Mouse (Mus musculus) midbrain, postnatal 0 days (tissue): ENCODE measurements around the gene Setd2. TPM values are rescaled to one million over a fixed set of nuclear protein-coding genes. Genes with fewer than 3 reads are reported as not detected.

Source experiments
- ATAC-seq: fragments of 200-750 bp; cut with Nextera tagmentation; 2 replicates; pipeline ENCODE4 v1.8.0; 2017; ENCODE audit warnings: moderate number of reproducible peaks, mild to moderate bottlenecking, moderate TSS enrichment, moderate library complexity; ENCODE audit not compliant: low FRiP score
- DNase-seq: peaks from one replicate; pipeline ENCODE4 v3.0.0-alpha.2; 2015; ENCODE audit warnings: low spot score
- H3K27ac ChIP-seq: fragments of 300-500 bp; sonication (generic); 2 replicates; pipeline ENCODE4 v1.5.1; 2014; ENCODE audit warnings: low read depth, mild to moderate bottlenecking, low read length, mixed read lengths
- H3K27me3 ChIP-seq: fragments of 300-500 bp; sonication (generic); 2 replicates; pipeline ENCODE4 v1.6.1; 2014; ENCODE audit warnings: low read length, control low read depth, mixed read lengths; ENCODE audit not compliant: insufficient read depth
- H3K36me3 ChIP-seq: fragments of 300-500 bp; sonication (generic); 2 replicates; pipeline ENCODE4 v1.6.1; 2014; ENCODE audit warnings: low read length, control low read depth, mixed read lengths; ENCODE audit not compliant: insufficient read depth
- H3K4me1 ChIP-seq: fragments of 300-500 bp; sonication (generic); 2 replicates; pipeline ENCODE4 v1.6.1; 2014; ENCODE audit warnings: mild to moderate bottlenecking, control low read depth, antibody characterized with exemption, low read length, mixed read lengths; ENCODE audit not compliant: insufficient read depth
- H3K4me2 ChIP-seq: fragments of 300-500 bp; sonication (generic); 2 replicates; pipeline ENCODE4 v1.6.1; 2014; ENCODE audit warnings: low read depth, mild to moderate bottlenecking, low read length, mixed read lengths; ENCODE audit not compliant: poor library complexity, severe bottlenecking
- H3K4me3 ChIP-seq: fragments of 300-500 bp; sonication (generic); 2 replicates; pipeline ENCODE4 v1.5.1; 2014; ENCODE audit warnings: low read depth, mild to moderate bottlenecking, low read length, moderate library complexity
- H3K9ac ChIP-seq: fragments of 300-500 bp; sonication (generic); replicated peaks from 2 replicates; pipeline ENCODE4 v1.6.1; 2014; ENCODE audit warnings: mild to moderate bottlenecking, low read length, moderate library complexity, mixed read lengths; ENCODE audit not compliant: poor library complexity, severe bottlenecking
- H3K9me3 ChIP-seq: fragments of 300-500 bp; sonication (generic); 2 replicates; pipeline ENCODE4 v1.6.1; 2016; ENCODE audit warnings: low read length, control low read depth
- CTCF ChIP-seq: IDR thresholded peaks from 2 replicates; pipeline ENCODE4 v1.5.1; 2016; ENCODE audit warnings: antibody characterized with exemption, mild to moderate bottlenecking
- WGBS: fragments of 180-500 bp; shearing (Covaris S2); extraction: QIAGEN DNeasy Blood & Tissue Kit; methylation state at CpG from one replicate; pipeline ENCODE4 v1.1.7; 2014; 5-methylcytosine and 5-hydroxymethylcytosine counted together
- polyA plus RNA-seq: library from polyadenylated mRNA; unstranded; fragments of >200 nt; fragmentation: Nextera tagmentation; extraction: Ambion mirVana; gene quantifications from 2 replicates; pipeline ENCODE4 v1.2.1, GENCODE M21; 2015
- total RNA-seq: library from RNA; depleted of rRNA; stranded (reverse); fragments of >200 nt; gene quantifications from 2 replicates; pipeline ENCODE4 v1.2.3, GENCODE M21; 2014

Gene Setd2
- total and polyA plus RNA-seq, 2 experiments from 2014 or later: 24.9 to 69.3 TPM

GRCm38 (mm10) chr9:110659521-110659920 is 127.1 kb downstream of the Setd2 start:
- no peak overlapping the region for H3K4me2 ChIP-seq
- WGBS: 94% methylated on average over 12 of the region's 12 CpGs
- H3K27me3 ChIP-seq: no peaks in the 10 kb centered on the region
- no peak for TF ChIP-seq CTCF
- no peak overlapping the region for H3K9ac ChIP-seq
- peaks cover 11% of the 10 kb centered on the region; the same call in 1 of the 2 replicates for H3K4me1 ChIP-seq
- no peak overlapping the region for H3K4me3 ChIP-seq
- peaks cover 7% of the 10 kb centered on the region for H3K36me3 ChIP-seq
- ATAC-seq (no peak), DNase-seq (no peak)
- H3K9me3 ChIP-seq: no peaks in the 10 kb centered on the region
- H3K27ac ChIP-seq: no peak overlapping the region

GRCm38 (mm10) chr9:110660208-110660607 is 127.8 kb downstream of the Setd2 start:
- peaks cover 7% of the 10 kb centered on the region for H3K36me3 ChIP-seq
- H3K4me2 ChIP-seq: no peak overlapping the region
- ATAC-seq (no peak), DNase-seq (no peak)
- 85% methylated on average over 2 of the region's 2 CpGs for WGBS
- no peaks in the 10 kb centered on the region for H3K27me3 ChIP-seq
- no peak overlapping the region for H3K27ac ChIP-seq
- no peaks in the 10 kb centered on the region for H3K9me3 ChIP-seq
- no peak overlapping the region for H3K4me3 ChIP-seq
- H3K9ac ChIP-seq: no peak overlapping the region
- no peak for TF ChIP-seq CTCF
- H3K4me1 ChIP-seq: peaks cover 10% of the 10 kb centered on the region; the same call in 1 of the 2 replicates

- DNase-seq: no peak
- H3K36me3 ChIP-seq: peaks cover 7% of the 10 kb centered on the region
- no peak for ATAC-seq
- no peak for TF ChIP-seq CTCF
- H3K9me3 ChIP-seq: no peaks in the 10 kb centered on the region
- H3K4me2 ChIP-seq: no peak overlapping the region
- H3K4me3 ChIP-seq: no peak overlapping the region
- H3K27ac ChIP-seq: no peak overlapping the region
- peaks cover 6% of the 10 kb centered on the region; the same call in 1 of the 2 replicates for H3K4me1 ChIP-seq
- WGBS: 89% methylated on average over 7 of the region's 7 CpGs
- no peak overlapping the region for H3K9ac ChIP-seq
- no peaks in the 10 kb centered on the region for H3K27me3 ChIP-seq
Observed at GRCm38 (mm10) chr9:110660856-110661612, 128.6 kb downstream of the Setd2 start.

GRCm38 (mm10) chr9:110662844-110663243 is 130.4 kb downstream of the Setd2 start:
- H3K36me3 ChIP-seq: peaks cover 7% of the 10 kb centered on the region
- H3K9ac ChIP-seq: no peak overlapping the region
- no peak overlapping the region for H3K27ac ChIP-seq
- H3K9me3 ChIP-seq: no peaks in the 10 kb centered on the region
- H3K27me3 ChIP-seq: no peaks in the 10 kb centered on the region
- no peak overlapping the region for H3K4me3 ChIP-seq
- 0 out of 2 replicates have a peak, but pooled peaks cover 3% of the 10 kb centered on the region for H3K4me1 ChIP-seq
- DNase-seq (no peak), ATAC-seq (no peak)
- TF ChIP-seq CTCF: no peak
- WGBS: 91% methylated on average over 1 of the region's 1 CpGs
- H3K4me2 ChIP-seq: no peak overlapping the region

- Histone ChIP-seq H3K9ac (no peak overlapping the region), H3K4me2 (no peak overlapping the region), H3K36me3 (no peaks in the 10 kb centered on the region), H3K4me1 (no peaks in the 10 kb centered on the region), H3K27ac (no peak overlapping the region), H3K9me3 (no peaks in the 10 kb centered on the region), H3K27me3 (no peaks in the 10 kb centered on the region), H3K4me3 (no peak overlapping the region)
- no peak for TF ChIP-seq CTCF
- WGBS: 35% methylated on average over 4 of the region's 4 CpGs
- DNase-seq (no peak), ATAC-seq (no peak)
Observed at GRCm38 (mm10) chr9:110665912-110666311, 133.5 kb downstream of the Setd2 start.

DNA sequence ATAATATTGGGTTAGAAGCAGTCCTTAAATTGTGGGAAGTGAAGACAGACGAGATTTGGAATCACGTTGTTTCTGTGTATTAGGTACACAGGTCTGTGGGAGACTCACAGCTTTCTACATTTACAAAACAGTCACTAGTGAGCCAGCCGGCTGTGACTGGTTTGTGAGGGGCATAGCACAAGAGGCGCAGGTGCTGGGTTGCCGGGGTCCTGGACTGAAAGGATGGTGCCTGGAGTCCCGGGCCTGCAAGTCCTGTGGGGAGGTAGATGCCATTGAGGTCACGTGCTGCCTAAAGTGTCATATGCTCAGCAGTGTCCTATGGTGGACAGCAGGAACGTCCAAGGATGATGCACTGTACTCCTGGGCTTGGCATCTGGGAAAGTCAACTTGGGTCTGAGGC is 134.0 kb downstream of the Setd2 start:
- Histone ChIP-seq H3K36me3 (no peaks in the 10 kb centered on the region), H3K27ac (no peak overlapping the region), H3K4me3 (no peak overlapping the region), H3K4me2 (no peak overlapping the region; the same call in 1 of the 2 replicates), H3K27me3 (no peaks in the 10 kb centered on the region), H3K9me3 (no peaks in the 10 kb centered on the region), H3K9ac (no peak overlapping the region), H3K4me1 (no peaks in the 10 kb centered on the region)
- TF ChIP-seq CTCF: no peak
- 34% methylated on average over 8 of the region's 8 CpGs for WGBS
- no peak for DNase-seq
- no peak for ATAC-seq
